In genomic region chr6:114550096-114550669, GRCm38 (mm10) we compare ENCODE assay signal across 8 mouse cellular contexts.
DNase-seq lines count a peak whose midpoint lies in the region; ATAC-seq lines count a peak whose summit lies in the region.
"Not testable (repeated sequence)": the region's sequence is repeated elsewhere in the genome, so short reads cannot be mapped to it uniquely, and the experiment has no call there.

No protein-coding gene starts in this region.

- H3K27ac ChIP-seq in limb, embryonic 11.5 days (replicated peaks; ENCODE audit: low read depth, low read length), result not testable (repeated sequence)

- not testable (repeated sequence) for H3K9me3 ChIP-seq in limb, embryonic 11.5 days (ENCODE audit: control insufficient read depth, low read length)

- H3K36me3 ChIP-seq in limb, embryonic 11.5 days (ENCODE audit: control insufficient read depth, insufficient read depth, low read length), result not testable (repeated sequence)

- 44% methylated on average over 18 of the region's 23 CpGs for WGBS in limb, embryonic 11.5 days

- not testable (repeated sequence) for H3K4me3 ChIP-seq in limb, embryonic 11.5 days (ENCODE audit: low read depth, low read length)

- H3K4me1 ChIP-seq in limb, embryonic 11.5 days (ENCODE audit: control insufficient read depth, insufficient read depth, low read length), result not testable (repeated sequence)

- not testable (repeated sequence) for ATAC-seq in limb, embryonic 11.5 days (ENCODE audit: insufficient number of reproducible peaks, low FRiP score, low TSS enrichment, low read depth)

- peak; percentile 1 for DNase-seq in A20 (ENCODE audit: low read depth, low spot score)
- DNase-seq in cerebellum, postnatal 14 days, result peak; percentile 12 to 43
- peak; percentile 18 to 43 for DNase-seq in frontal cortex, postnatal 14 days (ENCODE audit: low spot score in 2 of 2)
- peak; percentile 37 for DNase-seq in heart, postnatal 4 days
- DNase-seq in layer of hippocampus, postnatal 10 days (ENCODE audit: low spot score in 2 of 2), result peak; percentile 57 to 58
- peak; percentile 18 for DNase-seq in limb, embryonic 11.5 days (ENCODE audit: low spot score)
- peak; percentile 6 for DNase-seq in ovary, postnatal 14 days (ENCODE audit: low spot score)
- peak; percentile 5 for DNase-seq in thymus, postnatal 14 days

- not testable (repeated sequence) for H3K27me3 ChIP-seq in limb, embryonic 11.5 days (ENCODE audit: control insufficient read depth, insufficient read depth, low read length)

- H3K9ac ChIP-seq in limb, embryonic 11.5 days (ENCODE audit: low read length), result not testable (repeated sequence)

- not testable (repeated sequence) for H3K4me2 ChIP-seq in limb, embryonic 11.5 days (ENCODE audit: low read depth, severe bottlenecking)

Comparison
In these comparisons a context has a peak if more than half of its experiments do, and no peak if none do; other contexts are left out.
1. DNase-seq: peak in every context shown above with its lines; median percentile 58 in layer of hippocampus, postnatal 10 days; 37 in heart, postnatal 4 days; 30 in frontal cortex, postnatal 14 days; 28 in cerebellum, postnatal 14 days; 18 in limb, embryonic 11.5 days; 6 in ovary, postnatal 14 days; 5 in thymus, postnatal 14 days; 1 in A20.